Mouse (Mus musculus): Measurements from ENCODE around the gene Gm3625.
A peak's percentile ranks its signal among the peaks of the same experiment; 100 is the strongest.
"Not testable (repeated sequence)": the region's sequence is repeated elsewhere in the genome, so short reads cannot be mapped to it uniquely, and the experiment has no call there.

The Gm3625 gene

GRCm38 (mm10) chr12:4555451-4555850 lies 37.3 kb downstream of the Gm3625 start:
- no peak for ATAC-seq (ENCODE audit: low TSS enrichment)

GRCm38 (mm10) chr12:4553704-4554103 lies 39.0 kb downstream of the Gm3625 start:
- not testable (repeated sequence) for ATAC-seq (ENCODE audit: low TSS enrichment)

- peak; percentile 88 for ATAC-seq (ENCODE audit: low TSS enrichment)
These were observed 44.4 kb downstream of the Gm3625 start for GRCm38 (mm10) chr12:4548053-4549013.

GRCm38 (mm10) chr12:4547557-4547956 lies 45.2 kb downstream of the Gm3625 start:
- ATAC-seq (ENCODE audit: low TSS enrichment) = no peak

GRCm38 (mm10) chr12:4546491-4546890 lies 46.2 kb downstream of the Gm3625 start:
- ATAC-seq (ENCODE audit: low TSS enrichment) = no peak

GRCm38 (mm10) chr12:4545425-4545824 lies 47.3 kb downstream of the Gm3625 start:
- no peak for ATAC-seq (ENCODE audit: low TSS enrichment)

GRCm38 (mm10) chr12:4544400-4544919 lies 48.3 kb downstream of the Gm3625 start:
- ATAC-seq (ENCODE audit: low TSS enrichment) = no peak

Data from frontal cortex, adult (tissue).